Mouse (Mus musculus): ENCODE measurements around the gene Fndc9. TPM values are rescaled to one million over a fixed set of nuclear protein-coding genes. Genes with fewer than 3 reads are reported as not detected.

Fndc9 gene
- polyA plus RNA-seq (2012; rRNA removed): 0.05 TPM in 1 of 2 replicates, not detected in the other

DNA sequence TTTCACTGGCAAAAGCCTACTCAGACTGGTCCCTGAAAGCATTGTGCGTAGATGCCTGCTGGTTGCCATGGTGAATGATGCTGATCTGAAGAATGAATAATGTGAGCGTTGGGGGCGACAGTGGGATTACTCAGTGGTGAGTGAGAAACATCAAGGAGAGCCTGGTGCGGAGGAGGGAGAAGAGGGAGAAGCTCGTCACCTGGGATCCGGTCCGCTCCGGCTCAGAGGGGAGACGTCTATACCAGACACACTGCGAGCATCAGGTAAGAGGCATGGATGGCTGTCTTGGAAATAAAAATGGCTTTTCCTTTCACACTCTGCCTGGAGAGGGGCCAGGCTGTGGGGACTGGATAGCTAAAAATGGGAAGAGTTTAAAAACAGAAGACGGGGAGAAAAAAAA is at the start of gene Fndc9:
Fndc9 (plus strand) TSS at position 198 of the 400 bp plus-strand sequence.
- DNase-seq (ENCODE audit: low read depth): no peak

DNA sequence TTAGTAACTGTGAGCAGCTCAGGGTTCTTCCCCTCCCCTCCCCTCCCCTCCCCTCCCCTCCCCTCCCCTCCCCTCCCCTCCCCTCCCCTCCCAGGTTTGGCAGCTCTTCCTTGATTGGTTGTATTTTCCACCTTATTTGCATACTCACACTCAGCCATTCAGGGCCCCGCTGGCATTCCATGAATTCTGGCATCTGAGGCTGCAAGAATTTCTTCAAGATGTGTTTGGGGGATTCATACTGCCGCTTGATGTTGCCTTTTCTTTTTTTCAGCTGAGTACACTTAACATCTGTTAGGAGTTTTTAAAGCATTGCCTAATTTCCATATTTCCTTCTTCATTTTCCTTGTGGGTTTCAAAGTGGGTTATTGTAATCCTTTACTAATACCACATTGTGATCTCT is 47.0 kb upstream of the Fndc9 start:
- DNase-seq (ENCODE audit: low read depth): no peak

DNA sequence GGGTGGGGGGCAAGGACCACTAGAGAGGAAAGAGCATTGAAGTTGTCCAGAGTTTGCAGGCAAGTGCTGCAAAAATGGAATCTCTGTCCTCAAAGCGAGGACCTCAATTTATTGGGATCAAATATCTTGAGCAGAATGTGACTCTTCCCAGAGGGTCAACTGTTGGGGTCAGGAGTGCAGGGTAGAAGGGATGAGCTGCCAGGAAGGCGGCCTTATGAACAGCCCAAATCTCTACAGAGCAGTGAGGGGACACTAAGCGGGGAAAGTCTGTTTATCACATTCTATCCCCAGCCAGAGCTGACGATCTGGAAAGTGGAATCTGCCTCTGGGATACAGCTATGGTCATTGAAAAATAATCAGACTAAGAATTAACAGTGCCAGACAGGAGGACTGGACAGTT is 41.2 kb upstream of the Fndc9 start:
- DNase-seq (ENCODE audit: low read depth): no peak

DNA sequence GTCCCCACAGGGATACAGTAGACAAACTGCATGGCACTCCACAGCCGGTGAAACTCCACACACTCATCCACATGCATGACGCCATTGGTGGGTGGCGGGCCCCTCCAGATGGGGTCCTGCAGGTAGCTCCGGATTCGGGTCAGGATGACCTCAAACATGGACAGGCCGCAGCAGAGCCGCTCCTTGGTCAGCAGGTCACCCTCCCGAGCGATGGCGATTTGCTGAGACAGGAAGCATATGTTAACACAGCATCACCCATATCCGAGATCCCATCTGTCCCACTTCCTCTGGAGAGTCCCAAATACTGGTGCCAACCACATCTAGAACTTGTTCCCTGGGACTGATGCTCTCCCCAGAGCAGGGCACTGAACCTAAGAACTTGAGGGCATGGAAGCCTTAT is 34.7 kb upstream of the Fndc9 start:
- no peak for DNase-seq (ENCODE audit: low read depth)

DNA sequence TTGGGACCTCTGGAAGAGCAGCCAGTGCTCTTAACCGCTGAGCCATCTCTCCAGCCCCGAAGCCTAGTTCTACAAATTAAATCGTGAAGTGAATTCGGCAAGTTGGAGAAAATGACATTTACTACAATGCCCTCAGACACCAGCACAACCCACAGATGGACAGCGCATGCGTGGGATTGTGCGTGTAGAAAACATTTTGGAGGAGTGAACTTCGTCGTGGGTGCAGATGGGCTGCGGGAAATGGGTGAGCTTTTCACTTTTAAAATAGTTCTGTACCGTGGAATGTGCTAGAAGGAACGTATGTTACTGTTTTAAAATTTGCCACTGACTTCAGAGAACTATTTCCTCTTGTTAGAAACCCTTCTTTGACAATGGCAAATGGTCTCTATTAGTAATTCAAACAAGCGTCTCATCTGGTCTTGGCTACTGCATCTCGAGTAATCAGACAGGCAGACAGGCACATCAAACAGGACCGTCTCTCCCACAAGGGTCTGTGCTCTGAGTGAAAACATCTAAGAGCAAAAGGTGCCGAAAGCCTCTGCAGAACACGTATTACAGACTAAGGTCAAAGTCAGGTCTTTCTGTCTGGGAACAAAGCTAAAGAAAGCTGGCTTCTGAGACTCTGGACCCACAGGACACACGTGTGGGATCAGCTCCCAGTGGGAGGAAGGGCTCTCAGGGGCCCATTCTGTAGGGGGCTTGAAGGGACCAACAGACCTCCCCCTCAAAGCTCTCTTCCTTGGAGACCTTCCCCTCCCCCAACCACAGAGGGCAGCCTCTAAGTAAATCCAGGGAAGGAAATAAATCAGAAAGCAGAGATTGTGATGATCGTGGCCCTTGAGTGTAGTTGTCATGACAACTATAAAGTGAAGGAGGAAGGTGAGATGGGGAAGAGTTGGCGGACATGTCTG is 33.4 kb upstream of the Fndc9 start:
- DNase-seq (ENCODE audit: low read depth): no peak

DNA sequence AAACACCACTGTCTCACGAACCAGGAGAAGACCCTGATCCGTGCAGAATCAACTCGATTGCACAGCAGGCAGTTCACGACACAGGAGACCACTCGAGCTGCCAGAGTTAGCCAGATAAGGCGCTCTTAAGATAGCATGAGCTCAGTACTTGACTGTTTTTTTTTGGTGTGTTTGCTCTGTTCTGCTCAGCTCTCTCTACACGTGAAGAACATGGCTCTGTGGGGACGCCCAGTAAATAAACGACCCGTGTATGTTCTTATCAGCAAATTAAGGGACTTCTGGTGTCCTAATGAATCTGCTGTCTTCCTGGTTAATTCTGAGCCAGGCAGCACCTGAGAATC is 32.8 kb upstream of the Fndc9 start:
- no peak for DNase-seq (ENCODE audit: low read depth)

DNA sequence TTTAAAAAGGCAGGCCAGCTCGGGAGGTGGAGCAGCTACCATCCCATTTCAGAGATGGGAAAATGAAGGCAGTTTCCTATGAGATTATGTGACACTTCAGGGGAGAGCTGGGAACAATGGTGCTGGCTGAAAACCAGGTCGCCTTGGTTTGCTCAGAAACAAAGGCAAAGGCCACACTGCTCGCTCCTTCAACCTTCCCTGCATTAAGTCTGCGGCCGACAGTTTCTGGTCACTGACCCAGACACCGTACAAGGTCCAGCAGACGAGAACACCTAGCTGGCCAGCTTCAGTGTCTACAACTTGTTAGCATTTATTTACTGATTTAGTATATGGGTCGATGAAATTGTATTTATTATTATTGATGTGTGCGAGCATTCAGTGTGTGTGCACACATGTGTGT is 30.5 kb upstream of the Fndc9 start:
- DNase-seq (ENCODE audit: low read depth): no peak

DNA sequence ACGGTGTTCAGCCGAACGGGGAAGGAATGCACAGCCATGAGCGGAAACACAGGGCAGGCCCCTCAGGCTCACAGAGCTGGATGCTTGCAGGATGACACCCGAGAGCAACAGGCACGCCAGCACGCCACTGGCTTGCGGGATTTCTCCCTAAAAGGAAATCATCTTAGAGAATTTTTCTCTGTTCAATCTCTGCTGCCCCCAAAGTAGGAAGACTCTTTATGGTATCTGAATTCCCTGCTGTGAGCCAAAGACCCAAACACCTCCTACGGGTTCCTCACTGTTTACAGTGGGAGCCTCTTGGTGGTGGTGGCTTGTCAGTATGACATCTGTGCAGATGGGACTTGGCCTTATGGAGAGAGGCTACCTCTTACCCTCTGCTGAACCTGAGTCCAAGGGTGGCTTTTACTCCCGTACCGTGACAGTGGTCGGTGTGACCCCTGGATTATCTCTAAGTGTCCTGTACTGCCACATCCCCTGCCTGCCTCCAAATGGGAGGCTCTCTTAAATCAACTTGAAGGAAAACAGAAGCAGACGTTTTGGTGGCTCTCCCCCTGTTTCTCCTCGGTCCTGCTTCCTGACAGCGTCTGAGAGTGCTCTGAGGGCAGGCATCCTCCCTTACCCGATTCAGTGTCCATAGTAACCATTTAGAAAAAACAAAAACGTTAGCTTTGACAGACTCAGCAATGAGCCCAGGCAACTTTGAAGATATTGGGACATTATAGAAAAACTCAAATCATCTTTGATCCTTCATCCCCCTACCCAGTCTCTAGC is 29.5 kb upstream of the Fndc9 start:
- no peak for DNase-seq (ENCODE audit: low read depth)

DNA sequence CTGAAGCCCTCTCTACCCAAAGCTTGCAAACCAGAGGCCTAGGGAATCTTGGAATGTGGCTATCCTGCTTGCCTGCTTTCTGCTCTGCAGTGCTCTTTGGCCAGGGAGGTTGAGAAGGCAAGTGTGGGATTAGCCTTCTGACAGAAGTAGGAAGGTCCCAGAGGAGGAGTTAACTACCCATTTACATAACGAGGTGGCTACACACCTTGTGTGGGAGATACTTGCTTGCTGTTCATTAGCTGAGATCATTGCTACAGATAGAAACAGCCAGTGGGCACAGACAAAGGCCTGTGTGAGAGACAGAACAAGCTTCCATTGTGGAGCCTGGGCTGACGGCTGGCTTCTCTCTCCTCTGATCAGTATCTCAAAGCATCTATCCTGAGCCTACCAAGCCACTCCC is 25.4 kb upstream of the Fndc9 start:
- DNase-seq (ENCODE audit: low read depth): peak; percentile 49

DNA sequence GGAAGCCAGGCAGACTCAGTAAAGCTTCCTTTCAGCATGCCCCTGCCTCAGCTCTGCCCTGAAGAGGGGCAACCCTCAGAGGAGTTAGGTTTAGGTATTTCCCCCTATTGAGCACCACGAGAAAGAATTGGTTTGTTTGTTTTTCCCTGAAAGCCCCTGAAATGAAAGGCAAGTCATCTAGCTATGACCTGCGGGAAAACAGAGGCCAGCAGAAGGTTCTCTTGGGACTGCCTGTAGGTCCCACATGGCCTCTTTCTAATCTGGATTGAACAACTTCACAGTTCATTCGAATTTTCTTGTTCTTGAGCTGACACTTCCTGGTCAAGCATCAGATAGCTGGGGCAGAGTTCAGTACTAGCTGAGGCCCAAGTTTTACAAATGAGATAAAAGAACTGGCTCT is 23.5 kb upstream of the Fndc9 start:
- DNase-seq (ENCODE audit: low read depth): no peak

DNA sequence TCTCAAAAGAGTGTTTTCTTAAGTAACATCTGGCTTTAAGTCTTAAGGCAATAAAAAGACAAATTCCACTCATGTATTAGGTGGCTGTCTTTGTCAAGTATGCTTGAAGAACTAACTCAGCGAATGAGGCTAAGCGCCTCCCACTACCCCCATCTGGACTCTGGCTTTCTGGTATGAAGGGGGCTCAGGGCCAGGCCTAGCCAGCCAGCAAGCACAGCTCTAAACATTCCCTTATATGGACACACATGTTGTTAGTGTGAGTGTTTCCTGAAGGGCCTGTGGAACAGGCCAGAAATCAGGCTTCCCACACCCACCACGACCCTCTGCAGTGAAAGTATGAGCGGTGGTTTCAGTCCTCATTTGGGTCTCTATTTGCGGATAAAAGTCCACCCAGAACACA is 21.5 kb upstream of the Fndc9 start:
- DNase-seq (ENCODE audit: low read depth): no peak

DNA sequence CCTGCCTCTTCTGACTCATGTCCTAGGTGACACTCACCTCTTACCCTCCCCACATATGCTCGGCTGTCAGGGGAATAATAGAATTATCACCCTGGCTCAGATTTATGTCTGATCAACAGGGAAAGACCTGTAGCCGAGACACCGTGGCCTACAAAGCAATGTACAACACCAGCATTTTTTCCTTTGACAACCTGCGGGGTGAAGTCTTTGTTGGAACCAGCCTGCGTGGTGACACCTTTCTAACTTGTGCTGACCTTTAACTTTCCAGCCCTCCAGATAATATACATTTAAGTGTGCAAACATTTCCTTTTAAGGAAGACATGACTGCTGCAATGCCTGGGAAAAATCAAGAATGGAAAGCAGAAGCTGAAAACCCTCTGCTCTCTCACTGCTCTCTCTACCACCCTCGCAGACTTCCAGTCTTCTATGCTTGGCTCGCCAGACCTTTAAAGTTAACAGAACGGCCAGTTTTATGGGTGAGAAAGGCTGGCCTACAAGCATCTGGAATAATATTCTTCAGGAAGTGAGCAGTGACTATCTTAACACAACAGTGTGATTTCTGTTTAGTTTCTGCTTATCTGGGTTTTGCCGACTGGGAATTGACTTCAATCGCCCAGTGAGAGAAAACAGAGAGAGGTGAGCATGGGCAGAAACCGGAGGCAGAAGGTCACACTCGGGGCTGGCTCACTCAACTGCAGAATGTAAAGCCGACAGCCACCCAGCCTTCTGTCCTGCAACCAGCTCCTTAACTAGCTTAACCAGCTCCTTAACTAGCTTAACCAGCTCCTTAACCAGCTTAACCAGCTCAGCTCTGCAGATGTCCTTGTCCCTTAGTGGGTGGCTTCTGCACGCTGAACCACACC is 20.7 kb upstream of the Fndc9 start:
- DNase-seq (ENCODE audit: low read depth): no peak

DNA sequence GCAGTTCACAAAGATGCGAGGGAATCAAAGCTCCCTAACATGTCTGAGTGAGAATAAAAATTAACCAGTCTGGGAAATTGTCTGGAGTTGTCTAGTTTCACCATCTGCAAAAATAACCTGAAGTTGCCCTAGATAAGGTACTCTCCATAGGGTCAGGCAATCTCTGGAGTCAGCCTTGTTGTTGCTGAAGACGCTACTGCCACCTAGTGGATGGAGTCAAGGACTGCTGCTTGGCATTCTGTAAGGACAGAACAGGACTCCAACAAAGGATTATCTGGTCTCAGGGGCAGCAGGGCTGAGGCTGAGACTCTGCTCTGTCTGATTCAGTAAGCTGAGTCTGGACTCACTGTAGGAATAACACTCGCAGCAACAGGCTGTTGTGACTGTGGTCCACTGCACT is 20.0 kb upstream of the Fndc9 start:
- peak; percentile 24 for DNase-seq (ENCODE audit: low read depth)

DNA sequence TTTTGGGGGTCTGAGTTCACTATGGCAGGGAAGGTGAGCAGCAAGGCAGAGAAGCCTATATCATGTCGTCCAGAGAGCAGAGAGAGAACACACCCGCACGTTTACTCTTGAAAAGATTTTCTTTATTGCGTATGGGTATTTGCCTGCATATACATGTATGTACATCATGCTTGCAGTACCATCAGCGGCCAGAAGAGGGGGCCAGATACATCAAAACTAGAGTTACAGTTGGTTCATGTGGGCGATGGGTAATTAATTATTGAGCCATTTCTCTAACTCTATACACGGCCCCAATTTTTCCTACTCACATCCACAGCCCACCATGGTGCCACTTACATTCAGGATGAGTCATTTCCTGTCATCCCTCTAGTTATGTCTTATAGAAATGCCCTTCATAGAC is 18.7 kb upstream of the Fndc9 start:
- DNase-seq (ENCODE audit: low read depth): no peak

DNA sequence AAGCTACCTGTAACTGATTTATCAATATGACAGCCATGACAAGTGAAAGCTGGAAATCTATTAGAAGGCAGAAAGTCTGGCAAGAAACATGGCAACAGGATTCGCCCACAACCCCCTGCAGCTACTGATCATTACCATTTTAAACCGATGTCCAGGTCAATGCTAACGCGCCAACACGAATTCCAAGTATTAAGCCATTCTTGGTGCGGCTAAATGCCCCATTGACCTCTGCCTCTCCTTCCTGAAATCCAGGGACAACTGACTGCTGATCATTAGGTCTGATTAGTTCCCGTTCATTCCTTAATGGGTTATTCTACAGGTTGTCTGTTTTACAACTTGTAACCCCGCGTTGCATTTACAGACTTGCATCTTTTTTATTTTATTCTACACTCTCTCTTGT is 17.6 kb upstream of the Fndc9 start:
- no peak for DNase-seq (ENCODE audit: low read depth)

DNA sequence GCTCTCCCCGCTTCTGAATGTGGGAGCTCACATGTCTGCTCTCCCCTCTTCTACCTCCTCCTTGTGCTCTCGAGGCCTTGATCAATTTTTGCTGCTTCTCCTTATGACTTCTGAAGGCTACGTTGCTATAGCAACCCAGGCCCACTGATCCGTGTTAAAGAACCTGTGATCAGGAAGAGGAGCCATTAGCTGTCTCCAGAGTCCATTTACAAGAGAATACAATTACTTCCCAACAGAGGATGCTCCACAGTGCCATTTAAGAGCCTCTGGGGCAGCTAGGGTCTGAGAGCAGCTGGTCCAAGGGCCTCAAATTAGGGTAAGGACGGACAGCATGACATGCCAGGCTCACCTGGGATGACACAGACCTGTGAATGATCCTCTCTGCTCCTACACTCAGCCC is 16.7 kb upstream of the Fndc9 start:
- DNase-seq (ENCODE audit: low read depth): no peak

DNA sequence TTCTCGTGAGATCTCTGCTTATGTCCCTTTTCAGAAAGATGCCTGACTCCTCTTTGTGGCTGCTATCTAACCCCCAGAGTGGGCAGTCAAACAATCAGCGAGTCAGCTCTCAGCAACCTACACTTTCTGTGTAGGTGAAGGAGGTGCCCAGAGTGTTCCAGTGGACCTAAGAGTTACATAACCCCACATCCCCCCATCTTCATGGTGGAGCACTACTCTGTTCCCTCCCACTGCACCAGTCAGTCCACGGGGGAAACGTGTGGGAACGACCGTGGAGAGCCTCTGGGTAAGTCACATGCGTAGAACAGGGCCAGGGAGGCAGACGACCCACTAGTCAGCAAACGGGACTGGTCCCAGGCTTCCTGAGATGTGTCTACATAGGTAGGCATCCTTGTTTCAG is 16.0 kb upstream of the Fndc9 start:
- no peak for DNase-seq (ENCODE audit: low read depth)

DNA sequence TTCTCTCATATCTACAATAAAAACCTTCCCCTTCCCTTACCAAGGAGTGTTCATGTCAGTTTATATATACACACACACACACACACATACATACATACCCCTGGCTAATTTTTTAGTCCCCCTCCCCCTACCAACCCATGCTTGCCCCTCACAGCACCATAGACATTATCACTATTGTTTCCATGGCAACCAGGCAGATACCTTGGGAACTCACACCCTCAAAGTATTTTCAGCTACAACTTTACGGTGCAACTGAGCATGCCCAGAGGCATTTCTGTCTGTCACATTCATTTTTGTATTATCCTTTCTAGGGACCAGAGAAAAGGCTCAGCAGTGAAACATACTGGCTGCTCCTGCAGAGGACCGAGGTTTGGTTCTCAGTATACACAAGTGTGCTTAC is 15.1 kb upstream of the Fndc9 start:
- no peak for DNase-seq (ENCODE audit: low read depth)

DNA sequence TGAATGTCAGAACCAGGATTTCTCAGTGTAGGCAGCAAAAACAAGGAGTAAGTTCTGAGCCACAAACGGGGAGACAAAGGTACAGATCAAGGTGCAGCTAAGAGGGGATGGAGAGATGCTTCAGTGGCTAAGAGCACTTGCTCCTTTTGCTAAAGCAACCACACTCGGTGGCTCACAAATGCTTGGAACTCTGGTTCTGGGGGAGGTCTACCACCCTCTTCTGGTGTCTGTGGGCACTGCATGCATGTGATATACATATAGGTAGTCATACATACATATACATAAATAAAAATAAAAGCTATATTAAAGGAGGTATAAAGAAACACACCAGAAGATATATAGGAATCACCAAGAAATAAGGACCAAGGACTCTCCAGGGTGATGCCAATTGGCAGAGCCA is 11.8 kb upstream of the Fndc9 start:
- DNase-seq (ENCODE audit: low read depth): no peak

DNA sequence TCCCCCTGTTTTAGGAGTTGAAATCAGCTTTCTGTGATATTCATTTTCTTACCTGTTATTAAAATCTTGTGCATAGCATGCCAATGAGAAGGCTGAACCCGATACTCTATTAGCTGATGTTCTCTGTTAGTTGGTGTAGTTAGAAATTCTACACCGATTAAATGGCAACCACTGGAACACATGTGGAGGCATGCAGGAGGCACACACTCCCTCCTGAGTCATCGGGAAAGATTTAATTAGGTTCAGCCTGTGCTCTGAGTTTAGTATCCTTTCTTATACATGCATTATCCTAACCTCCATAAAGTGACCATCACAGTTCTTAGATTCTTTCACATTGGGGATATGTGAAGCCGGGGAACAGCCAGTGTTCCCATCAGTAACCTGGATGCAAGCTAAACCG is 10.0 kb upstream of the Fndc9 start:
- no peak for DNase-seq (ENCODE audit: low read depth)

DNA sequence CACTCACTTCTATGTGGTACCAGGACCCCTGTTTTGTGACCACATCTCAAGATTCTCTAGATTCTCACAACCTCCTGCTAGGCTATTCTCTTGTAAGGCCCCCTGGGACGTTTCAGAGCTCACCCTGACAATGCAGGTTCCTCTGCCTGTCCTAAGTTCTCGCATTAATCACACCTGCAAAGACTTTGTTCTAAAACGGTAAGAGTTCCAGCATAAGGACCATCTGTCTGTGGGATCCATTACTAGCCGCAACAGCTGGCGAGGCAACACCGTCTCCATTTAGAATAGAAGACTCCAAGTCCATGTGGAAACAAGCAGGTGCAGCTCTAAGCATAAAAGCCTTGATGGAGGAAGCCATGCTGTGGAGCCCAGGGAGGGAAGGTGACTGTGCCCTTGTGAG is 5.1 kb upstream of the Fndc9 start:
- no peak for DNase-seq (ENCODE audit: low read depth)

DNA sequence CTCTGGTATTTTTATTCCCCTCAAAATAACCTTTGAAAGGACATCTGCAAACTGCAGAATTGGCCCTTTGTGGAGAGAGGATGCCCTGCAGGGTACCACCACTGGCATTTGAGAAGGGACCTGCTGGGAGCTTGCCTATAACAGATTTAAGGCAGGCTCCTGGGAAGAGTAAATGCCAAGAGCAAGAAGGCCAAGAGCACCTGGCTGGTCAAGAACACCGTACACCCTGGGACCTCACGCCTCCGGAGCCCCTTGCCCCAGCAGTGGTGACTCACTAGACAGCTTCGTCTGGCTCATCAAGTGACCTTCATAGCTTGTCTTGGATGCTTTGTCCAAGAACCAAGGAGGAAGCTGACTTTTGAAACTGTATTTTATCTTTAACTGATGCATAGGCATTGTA is 2.5 kb upstream of the Fndc9 start:
- no peak for DNase-seq (ENCODE audit: low read depth)
